Mouse (Mus musculus) brain, embryonic 14.5 days (tissue): Measurements from ENCODE around the gene 1600014C10Rik.

Experiments used
- CTCF ChIP-seq: fragments of 200-500 bp; IDR thresholded peaks from 2 replicates; pipeline ENCODE4 v1.5.1; 2012; ENCODE audit warnings: inconsistent platforms, mild to moderate bottlenecking, moderate library complexity, borderline replicate concordance; ENCODE audit not compliant: insufficient read depth, insufficient read length; ENCODE audit errors: extremely low read depth
- POLR2A ChIP-seq: fragments of 200-500 bp; IDR thresholded peaks from 2 replicates; pipeline ENCODE4 v1.6.1; 2012; ENCODE audit warnings: mild to moderate bottlenecking, inconsistent platforms, borderline replicate concordance; ENCODE audit not compliant: poor library complexity, insufficient read depth, insufficient read length, severe bottlenecking; ENCODE audit errors: extremely low read depth

DNA sequence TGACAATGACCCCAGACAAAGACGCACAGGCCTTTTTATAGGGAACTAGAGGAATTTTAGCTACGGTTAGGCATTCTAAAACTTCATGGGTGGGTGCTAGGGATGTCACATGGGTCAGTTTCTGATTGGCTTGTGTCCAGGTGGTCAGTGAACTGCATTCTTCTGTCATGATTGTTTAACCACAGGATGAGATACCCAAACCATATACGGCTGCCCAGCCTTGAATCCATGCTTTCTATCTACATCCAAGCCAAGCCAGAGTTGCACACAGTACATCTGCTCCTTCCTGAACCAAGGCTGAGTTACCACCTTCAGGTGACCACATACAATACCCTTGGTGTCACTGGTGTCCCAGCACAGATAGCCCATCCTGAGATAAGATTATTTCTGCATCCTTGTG is 23.5 kb downstream of the 1600014C10Rik start:
- TF ChIP-seq CTCF (no peak), POLR2A (no peak)
